Mouse (Mus musculus): ENCODE measurements around the gene Prelid3b. TPM values are rescaled to one million over a fixed set of nuclear protein-coding genes. Genes with fewer than 3 reads are reported as not detected.

Prelid3b gene
- polyA plus RNA-seq, 1 experiment from 2014 or later, result 134 TPM

DNA sequence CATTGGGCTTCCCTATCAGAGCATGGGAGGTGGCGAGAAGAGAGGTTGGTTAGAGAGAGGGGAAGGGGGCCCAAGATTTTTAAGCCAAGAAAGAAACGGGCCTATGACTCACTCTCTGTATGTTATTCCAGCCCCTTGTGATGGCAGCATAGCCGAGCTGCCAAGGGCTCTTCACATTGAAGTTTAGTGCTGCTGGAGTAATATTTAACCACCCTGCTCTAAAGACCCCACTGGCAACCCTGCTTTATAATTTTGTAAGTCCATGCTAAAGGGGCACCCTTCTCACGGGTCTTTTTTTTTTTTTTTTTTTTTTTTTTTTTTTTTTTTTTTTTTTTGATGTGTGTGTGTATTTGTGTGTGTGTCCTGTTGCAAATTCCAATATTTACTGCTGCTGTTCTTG is 31.0 kb downstream of the Prelid3b start:
- Histone ChIP-seq H3K27me3 (ENCODE audit: control insufficient read depth, insufficient read depth, low read length) (no peaks in the 10 kb centered on the region), H3K4me3 (ENCODE audit: low read depth, low read length) (no peak overlapping the region), H3K4me2 (ENCODE audit: low read depth, low read length) (no peak overlapping the region), H3K4me1 (ENCODE audit: control insufficient read depth, insufficient read depth, low read length) (no peaks in the 10 kb centered on the region), H3K9me3 (replicated peaks; ENCODE audit: control insufficient read depth, low read length) (no peaks in the 10 kb centered on the region), H3K36me3 (replicated peaks; ENCODE audit: control insufficient read depth, insufficient read depth, low read depth, low read length) (no peaks in the 10 kb centered on the region), H3K9ac (replicated peaks; ENCODE audit: low read length) (no peak overlapping the region), H3K27ac (replicated peaks; ENCODE audit: low read depth, low read length) (no peak overlapping the region)
- no peak for ATAC-seq (replicated peaks; ENCODE audit: insufficient number of reproducible peaks, low FRiP score, low TSS enrichment, low read depth)
- no peak for DNase-seq (ENCODE audit: low spot score)
- WGBS, result 74% methylated on average over 4 of the region's 4 CpGs

DNA sequence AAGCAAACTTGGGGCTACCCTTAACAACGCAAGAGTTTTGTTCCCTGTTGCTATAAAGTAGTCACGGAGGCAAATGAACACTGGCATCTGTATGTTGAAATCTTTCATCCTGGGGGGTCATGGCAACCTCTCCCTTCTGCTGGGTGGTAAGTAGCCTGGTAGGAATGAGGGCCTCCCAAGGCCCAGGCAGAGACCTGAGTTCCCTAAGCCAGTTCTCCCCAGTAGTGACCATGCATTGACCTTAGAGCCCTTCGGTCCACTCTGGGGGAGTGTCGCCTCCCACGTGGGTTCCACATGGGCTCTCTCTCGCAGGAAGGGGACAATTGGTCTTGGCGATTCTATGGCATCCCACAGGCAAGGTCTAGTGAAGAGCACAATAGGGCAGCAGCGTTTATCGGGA is 32.9 kb downstream of the Prelid3b start:
- H3K4me3 ChIP-seq (ENCODE audit: low read depth, low read length), result no peak overlapping the region
- H3K4me2 ChIP-seq (ENCODE audit: low read depth, low read length), result no peak overlapping the region
- H3K4me1 ChIP-seq (ENCODE audit: control insufficient read depth, insufficient read depth, low read length), result no peaks in the 10 kb centered on the region
- 80% methylated on average over 9 of the region's 9 CpGs for WGBS
- H3K27me3 ChIP-seq (ENCODE audit: control insufficient read depth, insufficient read depth, low read length), result no peaks in the 10 kb centered on the region
- no peaks in the 10 kb centered on the region for H3K9me3 ChIP-seq (replicated peaks; ENCODE audit: control insufficient read depth, low read length)
- no peaks in the 10 kb centered on the region; the same call in 1 of the 2 replicates for H3K36me3 ChIP-seq (replicated peaks; ENCODE audit: control insufficient read depth, insufficient read depth, low read depth, low read length)
- no peak overlapping the region for H3K27ac ChIP-seq (replicated peaks; ENCODE audit: low read depth, low read length)
- H3K9ac ChIP-seq (replicated peaks; ENCODE audit: low read length), result no peak overlapping the region
- DNase-seq (ENCODE audit: low spot score), result no peak
- no peak for ATAC-seq (replicated peaks; ENCODE audit: insufficient number of reproducible peaks, low FRiP score, low TSS enrichment, low read depth)

DNA sequence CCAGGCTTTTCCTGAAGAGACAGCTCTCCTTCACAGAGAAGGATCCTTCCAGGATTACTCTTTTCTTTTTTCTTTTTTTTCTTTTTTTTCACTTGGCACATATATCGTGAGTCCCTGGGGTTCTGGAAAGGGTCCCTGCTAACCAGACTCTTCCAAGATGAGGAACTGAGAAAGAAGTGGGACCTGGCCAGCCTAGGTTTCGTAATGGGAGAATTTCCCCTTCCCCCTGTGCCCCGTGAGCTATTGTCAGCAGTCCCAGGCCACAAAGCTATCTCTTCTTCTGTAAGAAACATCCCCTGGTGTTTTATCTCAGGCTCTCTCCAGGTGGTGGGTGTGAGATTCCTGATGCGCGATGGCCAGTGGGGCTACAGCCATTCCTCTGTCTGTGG is 33.4 kb downstream of the Prelid3b start:
- Histone ChIP-seq H3K9ac (replicated peaks; ENCODE audit: low read length) (no peak overlapping the region), H3K4me2 (ENCODE audit: low read depth, low read length) (no peak overlapping the region), H3K27me3 (ENCODE audit: control insufficient read depth, insufficient read depth, low read length) (no peaks in the 10 kb centered on the region), H3K36me3 (replicated peaks; ENCODE audit: control insufficient read depth, insufficient read depth, low read depth, low read length) (no peaks in the 10 kb centered on the region; the same call in 1 of the 2 replicates), H3K4me1 (ENCODE audit: control insufficient read depth, insufficient read depth, low read length) (no peaks in the 10 kb centered on the region), H3K9me3 (replicated peaks; ENCODE audit: control insufficient read depth, low read length) (no peaks in the 10 kb centered on the region), H3K4me3 (ENCODE audit: low read depth, low read length) (no peak overlapping the region), H3K27ac (replicated peaks; ENCODE audit: low read depth, low read length) (no peak overlapping the region)
- ATAC-seq (replicated peaks; ENCODE audit: insufficient number of reproducible peaks, low FRiP score, low TSS enrichment, low read depth), result no peak
- DNase-seq (ENCODE audit: low spot score), result no peak
- 50% methylated on average over 5 of the region's 5 CpGs for WGBS

DNA sequence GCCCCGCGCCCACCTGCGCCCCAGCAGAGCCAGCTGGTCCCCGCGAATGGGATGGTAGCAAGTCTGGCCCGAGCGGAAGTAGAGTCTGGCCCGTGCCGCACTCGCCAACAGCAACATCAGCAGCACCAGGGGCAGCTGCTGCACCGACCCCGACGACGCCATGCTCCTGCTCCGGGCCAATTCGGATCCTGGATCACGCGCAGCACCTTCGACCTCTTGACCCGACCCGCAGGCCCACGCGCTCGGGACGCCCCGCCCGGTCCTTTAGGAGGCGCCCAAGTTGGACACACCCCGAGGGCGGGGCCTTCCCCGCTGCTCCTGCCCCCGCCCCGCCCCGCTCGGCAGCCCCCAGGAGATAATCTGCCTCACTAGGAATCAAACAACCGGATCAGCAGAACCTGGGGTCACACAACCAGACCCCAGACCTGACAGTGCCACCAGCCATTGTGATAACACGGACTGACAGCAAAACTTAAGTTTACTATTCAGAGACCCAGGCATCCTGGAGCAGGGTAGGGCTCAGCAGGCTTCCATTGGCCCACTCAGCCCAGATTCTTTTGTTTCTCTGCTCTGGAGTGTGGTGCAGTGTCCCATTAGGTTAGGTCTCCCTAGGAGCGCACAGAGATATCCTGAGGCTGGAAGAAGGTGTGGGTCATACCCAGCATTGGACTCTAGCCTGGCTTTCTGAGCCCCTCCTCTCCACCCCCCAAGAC is 34.0 kb downstream of the Prelid3b start, which contains the start of gene Ctsz:
Gene Ctsz, minus strand, starts transcription at position 303 of the 713 bp plus-strand sequence.
- Histone ChIP-seq H3K9ac (replicated peaks; ENCODE audit: low read length) (peak within 1 kb of the TSS; percentile 67), H3K4me2 (ENCODE audit: low read depth, low read length) (peak within 1 kb of the TSS; percentile 80), H3K27me3 (ENCODE audit: control insufficient read depth, insufficient read depth, low read length) (no peaks in the 10 kb centered on the region), H3K9me3 (replicated peaks; ENCODE audit: control insufficient read depth, low read length) (no peaks in the 10 kb centered on the region), H3K4me1 (ENCODE audit: control insufficient read depth, insufficient read depth, low read length) (no peaks in the 10 kb centered on the region), H3K27ac (replicated peaks; ENCODE audit: low read depth, low read length) (no peak within 1 kb of the TSS), H3K4me3 (ENCODE audit: low read depth, low read length) (peak within 1 kb of the TSS; percentile 51), H3K36me3 (replicated peaks; ENCODE audit: control insufficient read depth, insufficient read depth, low read depth, low read length) (no peaks in the 10 kb centered on the region; the same call in 1 of the 2 replicates)
- under 1% methylated on average over 37 of the region's 38 CpGs for WGBS
- peak; percentile 76 for DNase-seq (ENCODE audit: low spot score)
- ATAC-seq (replicated peaks; ENCODE audit: insufficient number of reproducible peaks, low FRiP score, low TSS enrichment, low read depth), result peak; percentile 72

DNA sequence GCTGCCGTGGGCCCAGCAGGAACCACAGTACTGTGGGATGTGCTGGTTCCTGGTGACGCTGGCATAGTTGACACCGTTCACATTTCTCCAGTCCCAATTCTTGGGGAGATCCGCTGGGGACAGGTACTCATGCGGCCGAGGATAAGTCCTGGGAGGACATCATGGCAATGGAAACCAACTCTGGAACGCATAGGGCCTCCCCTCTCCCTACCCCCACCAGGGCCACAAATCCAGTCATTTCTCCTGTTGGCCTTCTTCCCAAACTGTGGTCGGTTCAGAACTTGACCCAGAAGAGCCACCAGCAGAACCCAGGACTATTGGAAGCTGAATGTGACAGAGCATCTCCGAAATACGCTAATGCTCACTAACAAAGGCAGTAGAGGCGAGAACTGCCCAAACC is 34.7 kb downstream of the Prelid3b start:
- DNase-seq (ENCODE audit: low spot score) (no peak), ATAC-seq (replicated peaks; ENCODE audit: insufficient number of reproducible peaks, low FRiP score, low TSS enrichment, low read depth) (no peak)
- peak overlapping the region; percentile 67 for H3K9ac ChIP-seq (replicated peaks; ENCODE audit: low read length)
- H3K4me1 ChIP-seq (ENCODE audit: control insufficient read depth, insufficient read depth, low read length), result no peaks in the 10 kb centered on the region
- H3K27me3 ChIP-seq (ENCODE audit: control insufficient read depth, insufficient read depth, low read length), result no peaks in the 10 kb centered on the region
- peak overlapping the region; percentile 51 for H3K4me3 ChIP-seq (ENCODE audit: low read depth, low read length)
- no peak overlapping the region for H3K27ac ChIP-seq (replicated peaks; ENCODE audit: low read depth, low read length)
- peak overlapping the region; percentile 80 for H3K4me2 ChIP-seq (ENCODE audit: low read depth, low read length)
- 64% methylated on average over 11 of the region's 11 CpGs for WGBS
- H3K9me3 ChIP-seq (replicated peaks; ENCODE audit: control insufficient read depth, low read length), result no peaks in the 10 kb centered on the region
- H3K36me3 ChIP-seq (replicated peaks; ENCODE audit: control insufficient read depth, insufficient read depth, low read depth, low read length), result no peaks in the 10 kb centered on the region; the same call in 1 of the 2 replicates

- H3K4me2 ChIP-seq (ENCODE audit: low read depth, low read length), result no peak overlapping the region
- ATAC-seq (replicated peaks; ENCODE audit: insufficient number of reproducible peaks, low FRiP score, low TSS enrichment, low read depth), result no peak
- DNase-seq (ENCODE audit: low spot score), result no peak
- H3K27me3 ChIP-seq (ENCODE audit: control insufficient read depth, insufficient read depth, low read length), result no peaks in the 10 kb centered on the region
- H3K9me3 ChIP-seq (replicated peaks; ENCODE audit: control insufficient read depth, low read length), result no peaks in the 10 kb centered on the region
- no peak overlapping the region for H3K27ac ChIP-seq (replicated peaks; ENCODE audit: low read depth, low read length)
- 95% methylated on average over 4 of the region's 4 CpGs for WGBS
- H3K36me3 ChIP-seq (replicated peaks; ENCODE audit: control insufficient read depth, insufficient read depth, low read depth, low read length), result no peaks in the 10 kb centered on the region; the same call in none of the 2 replicates
- no peak overlapping the region for H3K9ac ChIP-seq (replicated peaks; ENCODE audit: low read length)
- H3K4me3 ChIP-seq (ENCODE audit: low read depth, low read length), result no peak overlapping the region
- no peaks in the 10 kb centered on the region for H3K4me1 ChIP-seq (ENCODE audit: control insufficient read depth, insufficient read depth, low read length)
These were observed 35.2 kb downstream of the Prelid3b start for GRCm38 (mm10) chr2:174437697-174437982.

DNA sequence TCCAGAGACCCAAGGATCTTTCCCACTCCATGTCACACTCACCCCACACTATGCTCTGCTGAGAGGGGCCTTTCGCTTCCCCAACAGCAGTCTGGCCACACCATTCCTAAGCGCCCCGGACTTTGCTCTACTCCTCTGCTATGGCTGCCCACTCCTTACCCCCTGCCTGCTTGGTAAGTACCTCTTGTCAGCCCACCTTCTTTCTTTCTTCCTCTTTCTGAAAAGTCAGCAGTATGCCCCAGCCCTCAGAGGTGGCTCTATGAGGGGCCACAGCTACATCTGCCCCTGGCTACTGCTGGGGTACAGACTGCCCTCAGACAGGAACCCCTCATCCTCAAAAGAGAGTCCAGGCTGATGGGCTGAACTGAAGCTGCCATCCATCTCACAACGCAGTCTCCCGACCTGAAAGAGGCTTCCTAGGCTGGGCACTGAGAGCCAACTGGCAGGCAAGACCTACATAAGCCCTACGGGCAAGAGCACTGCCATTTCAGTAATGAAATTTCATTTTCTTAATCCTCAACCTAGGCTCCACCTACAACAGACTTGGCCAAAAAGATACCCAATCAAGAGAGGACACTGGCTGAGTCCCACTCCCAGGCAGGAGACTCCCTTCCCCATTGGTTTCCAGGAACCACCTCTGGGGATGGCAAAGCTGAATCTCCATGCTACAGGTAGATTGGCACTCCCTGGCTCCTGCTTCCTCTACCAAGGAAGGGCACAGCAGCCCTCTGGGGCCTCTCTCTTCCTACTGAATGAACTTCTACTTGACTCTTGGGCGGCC is 35.8 kb downstream of the Prelid3b start:
- WGBS, result 91% methylated on average over 7 of the region's 7 CpGs
- Histone ChIP-seq H3K27me3 (ENCODE audit: control insufficient read depth, insufficient read depth, low read length) (no peaks in the 10 kb centered on the region), H3K4me2 (ENCODE audit: low read depth, low read length) (no peak overlapping the region), H3K9me3 (replicated peaks; ENCODE audit: control insufficient read depth, low read length) (no peaks in the 10 kb centered on the region), H3K36me3 (replicated peaks; ENCODE audit: control insufficient read depth, insufficient read depth, low read depth, low read length) (no peaks in the 10 kb centered on the region; the same call in none of the 2 replicates), H3K4me1 (ENCODE audit: control insufficient read depth, insufficient read depth, low read length) (no peaks in the 10 kb centered on the region), H3K27ac (replicated peaks; ENCODE audit: low read depth, low read length) (no peak overlapping the region), H3K9ac (replicated peaks; ENCODE audit: low read length) (no peak overlapping the region), H3K4me3 (ENCODE audit: low read depth, low read length) (no peak overlapping the region)
- ATAC-seq (replicated peaks; ENCODE audit: insufficient number of reproducible peaks, low FRiP score, low TSS enrichment, low read depth) (no peak), DNase-seq (ENCODE audit: low spot score) (no peak)

GRCm38 (mm10) chr2:174436076-174436701 is 36.7 kb downstream of the Prelid3b start:
- H3K27me3 ChIP-seq (ENCODE audit: control insufficient read depth, insufficient read depth, low read length), result no peaks in the 10 kb centered on the region
- WGBS, result 93% methylated on average over 26 of the region's 26 CpGs
- H3K9ac ChIP-seq (replicated peaks; ENCODE audit: low read length), result no peak overlapping the region
- no peak overlapping the region for H3K4me3 ChIP-seq (ENCODE audit: low read depth, low read length)
- no peak overlapping the region for H3K27ac ChIP-seq (replicated peaks; ENCODE audit: low read depth, low read length)
- ATAC-seq (replicated peaks; ENCODE audit: insufficient number of reproducible peaks, low FRiP score, low TSS enrichment, low read depth), result no peak
- no peaks in the 10 kb centered on the region; the same call in none of the 2 replicates for H3K36me3 ChIP-seq (replicated peaks; ENCODE audit: control insufficient read depth, insufficient read depth, low read depth, low read length)
- H3K4me1 ChIP-seq (ENCODE audit: control insufficient read depth, insufficient read depth, low read length), result no peaks in the 10 kb centered on the region
- no peaks in the 10 kb centered on the region for H3K9me3 ChIP-seq (replicated peaks; ENCODE audit: control insufficient read depth, low read length)
- H3K4me2 ChIP-seq (ENCODE audit: low read depth, low read length), result no peak overlapping the region
- DNase-seq (ENCODE audit: low spot score), result no peak

All from embryonic facial prominence, embryonic 11.5 days (tissue).